In genomic region chr9:31919802-31920201, GRCm38 (mm10) we compare ENCODE assay signal across 29 mouse cellular contexts. TPM values are rescaled to one million over a fixed set of nuclear protein-coding genes. Genes with fewer than 3 reads are reported as not detected.
"Had no signal": no experiment of that assay in that cellular context is flagged by ENCODE, and none has a peak within 500 bp of the region (broad histone marks: within the 10 kb centered on the region; RNA-seq: fewer than 3 reads in every experiment).

No protein-coding gene starts in this region.

- H3K4me3 ChIP-seq: gastrocnemius, adult 2 months; heart, adult 2 months; hindbrain, embryonic 13.5 days; hindbrain, embryonic 15.5 days; layer of hippocampus, adult 2 months; left cerebral cortex, adult 2 months; limb, embryonic 10.5 days; limb, embryonic 12.5 days; liver, embryonic 13.5 days had no signal

- H3K4me1 ChIP-seq: liver, embryonic 13.5 days had no signal

- H3K9ac ChIP-seq: hindbrain, embryonic 13.5 days; hindbrain, embryonic 15.5 days; limb, embryonic 12.5 days; liver, embryonic 13.5 days had no signal

- H3K36me3 ChIP-seq: hindbrain, embryonic 13.5 days; hindbrain, embryonic 15.5 days; limb, embryonic 10.5 days; limb, embryonic 12.5 days; liver, embryonic 13.5 days had no signal

- H3K9me3 ChIP-seq: hindbrain, embryonic 13.5 days; hindbrain, embryonic 15.5 days; limb, embryonic 10.5 days; limb, embryonic 12.5 days; liver, embryonic 13.5 days had no signal

- DNase-seq: gastrocnemius, adult 2 months; gastrocnemius, postnatal 10 days; gastrocnemius, postnatal 25 days; heart, adult 11 months; heart, adult 2 months; heart, postnatal 10 days; heart, postnatal 36 days; kidney, adult 18-20 months; kidney, adult 8-10 months; kidney, postnatal 10 days; kidney, postnatal 25 days; kidney, postnatal 4 days; liver; liver, embryonic 13.5 days had no signal

- H3K4me2 ChIP-seq: heart, embryonic 11.5 days; hindbrain, embryonic 13.5 days; hindbrain, embryonic 15.5 days; limb, embryonic 12.5 days; liver, embryonic 11.5 days; liver, embryonic 13.5 days had no signal

- ATAC-seq: hindbrain, postnatal 0 days had no signal

- H3K27ac ChIP-seq: gastrocnemius, adult 2 months; heart, adult 2 months; hindbrain, embryonic 13.5 days; hindbrain, embryonic 15.5 days; hindbrain, postnatal 0 days; layer of hippocampus, adult 2 months; left cerebral cortex, adult 2 months; limb, embryonic 10.5 days; limb, embryonic 12.5 days; liver, embryonic 13.5 days had no signal

RNA-seq across cellular contexts. Expression of gene Barx2, which starts 6.5 kb away (rescaled TPM):
- total RNA-seq: heart, postnatal 10 days; heart, postnatal 36 days; hematopoietic stem cell, adult 5-6 weeks had no signal
- polyA plus RNA-seq: heart, embryonic 14.5 days; heart, embryonic 16.5 days; hindbrain, embryonic 11.5 days; hindbrain, embryonic 13.5 days; kidney, embryonic 14.5 days; kidney, embryonic 16.5 days; liver, embryonic 11.5 days; liver, embryonic 13.5 days had no signal
